Mouse (Mus musculus) CD4-positive helper T cell, adult 2 months (primary cell): ENCODE results near the gene H2-Q7.
A peak's percentile ranks its signal among the peaks of the same experiment; 100 is the strongest.
"Not testable (repeated sequence)": the region's sequence is repeated elsewhere in the genome, so short reads cannot be mapped to it uniquely, and the experiment has no call there.

ENCODE experiments used
- DNase-seq: peaks from one replicate; pipeline ENCODE4 v3.0.0-alpha.2; 2012; ENCODE audit warnings: low read depth, missing footprints, low spot score

H2-Q7 gene

DNA sequence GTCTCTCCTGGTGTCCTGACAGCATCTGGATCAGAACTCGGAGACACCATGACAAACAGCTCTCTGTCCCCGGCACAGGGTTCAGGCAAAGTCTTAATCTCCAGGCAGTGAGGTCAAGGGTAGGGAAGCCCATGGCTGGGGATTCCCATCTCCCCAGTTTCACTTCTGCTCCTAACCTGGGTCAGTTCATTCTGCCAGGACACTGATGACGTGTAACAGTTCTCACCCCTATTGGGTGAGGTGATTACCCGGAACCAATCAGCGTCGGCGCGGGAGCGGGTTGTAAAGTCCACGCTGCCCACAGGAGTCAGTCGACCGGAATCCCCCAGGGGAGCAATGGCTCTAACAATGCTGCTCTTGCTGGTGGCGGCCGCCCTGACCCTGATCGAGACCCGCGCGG is at the start of gene H2-Q7:
Gene H2-Q7 (plus strand): TSS at position 271 of the 400 bp plus-strand sequence.
- peak; percentile 94 for DNase-seq

DNA sequence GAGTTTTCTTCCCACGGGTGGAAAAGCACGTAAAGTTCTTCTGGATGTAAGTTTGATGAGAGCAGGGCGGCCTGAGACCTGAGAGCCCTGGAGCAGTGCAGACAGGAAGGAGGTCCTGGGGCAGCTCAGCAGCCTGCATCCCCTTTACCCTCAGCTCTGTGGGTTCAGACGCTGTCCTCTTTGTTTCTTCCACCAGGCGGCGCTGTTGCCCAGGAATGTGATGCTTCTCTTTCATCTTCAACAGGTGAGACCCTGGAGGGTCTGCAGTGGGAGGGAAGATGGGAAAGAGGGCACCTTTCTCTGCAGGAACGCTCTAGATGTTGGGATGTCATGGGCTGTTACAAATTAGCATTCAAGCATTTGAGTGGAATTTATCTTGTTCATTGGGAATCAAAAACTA is 49.2 kb upstream of the H2-Q7 start:
- DNase-seq: peak; percentile 67

GRCm38 (mm10) chr17:35392671-35393070 is 46.3 kb upstream of the H2-Q7 start:
- not testable (repeated sequence) for DNase-seq

GRCm38 (mm10) chr17:35393864-35394800 is 44.8 kb upstream of the H2-Q7 start:
- DNase-seq: peak; percentile 27

DNA sequence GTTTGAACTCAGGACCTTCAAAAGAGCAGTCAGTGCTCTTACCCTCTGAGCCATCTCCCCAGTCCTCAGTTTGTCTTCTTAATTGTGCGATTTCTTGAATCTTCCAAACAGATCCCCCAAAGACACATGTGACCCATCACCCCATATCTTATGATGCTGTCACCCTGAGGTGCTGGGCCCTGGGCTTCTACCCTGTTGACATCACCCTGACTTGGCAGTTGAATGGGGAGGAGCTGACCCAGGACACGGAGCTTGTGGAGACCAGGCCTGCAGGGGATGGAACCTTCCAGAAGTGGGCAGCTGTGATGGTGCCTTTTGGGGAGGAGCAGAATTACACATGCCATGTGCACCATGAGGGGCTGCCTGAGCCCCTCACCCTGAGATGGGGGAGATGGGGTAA is 42.0 kb upstream of the H2-Q7 start:
- peak; percentile 10 for DNase-seq

GRCm38 (mm10) chr17:35413057-35413456 is 25.9 kb upstream of the H2-Q7 start:
- not testable (repeated sequence) for DNase-seq

GRCm38 (mm10) chr17:35415273-35416129 is 23.5 kb upstream of the H2-Q7 start:
- DNase-seq: not testable (repeated sequence)

DNA sequence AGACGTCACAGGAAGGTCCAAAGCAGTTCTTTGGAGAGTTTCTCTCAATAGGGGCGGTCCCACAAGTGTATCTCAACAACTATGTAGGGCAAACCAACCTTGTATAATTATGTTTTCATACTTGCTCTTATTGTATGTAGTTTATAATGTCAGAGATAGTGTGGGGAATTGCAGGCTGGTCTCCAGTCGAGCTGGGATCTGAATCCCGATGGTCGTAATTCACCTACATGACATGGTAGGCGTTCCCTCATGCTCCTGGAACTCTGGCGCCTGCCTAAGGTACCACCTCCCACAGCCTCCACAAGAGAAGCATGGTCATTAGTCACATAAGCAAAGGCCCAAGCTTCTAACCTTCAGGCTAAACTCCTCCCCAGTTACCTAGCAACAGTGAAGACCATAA is 20.2 kb upstream of the H2-Q7 start:
- no peak for DNase-seq

DNA sequence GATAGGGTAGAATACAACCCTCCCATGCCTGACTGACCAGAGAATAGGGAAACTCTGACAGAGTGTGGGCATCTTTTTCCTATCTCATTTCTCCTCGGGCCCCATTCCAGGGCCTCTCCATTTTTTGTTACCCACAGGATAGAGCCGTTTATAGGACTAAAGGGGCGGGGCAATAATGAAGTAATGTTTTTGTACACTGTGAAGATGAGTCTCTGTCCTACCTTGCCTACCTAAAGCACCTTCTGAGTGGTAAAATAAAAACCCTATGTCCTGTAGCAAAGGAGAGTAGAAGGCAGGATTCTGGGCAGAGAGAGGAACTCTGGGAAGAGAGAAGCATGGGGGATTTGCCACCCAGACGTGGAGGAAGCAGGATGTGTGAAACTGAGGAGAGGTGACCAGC is 19.4 kb upstream of the H2-Q7 start:
- DNase-seq: not testable (repeated sequence)

- peak; percentile 77 for DNase-seq
Observed at GRCm38 (mm10) chr17:35420206-35420810, 18.6 kb upstream of the H2-Q7 start.

GRCm38 (mm10) chr17:35421331-35421730 is 17.6 kb upstream of the H2-Q7 start:
- not testable (repeated sequence) for DNase-seq

DNA sequence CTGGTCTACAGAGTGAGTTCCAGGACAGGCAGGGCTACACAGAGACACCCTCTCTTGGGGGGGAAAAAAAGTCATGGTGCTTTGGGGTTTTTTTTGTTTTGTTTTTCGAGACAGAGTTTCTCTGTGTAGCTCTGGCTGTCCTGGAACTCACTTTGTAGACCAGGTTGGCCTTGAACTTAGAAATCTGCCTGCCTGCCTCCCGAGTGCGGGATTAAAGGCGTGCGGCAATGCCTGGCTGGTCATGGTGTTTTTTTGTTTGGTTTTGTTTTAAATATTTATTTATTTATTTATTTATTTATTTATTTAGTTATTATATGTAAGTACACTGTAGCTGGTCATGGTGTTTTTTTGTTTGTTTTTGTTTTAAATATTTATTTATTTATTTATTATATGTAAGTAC is 16.6 kb upstream of the H2-Q7 start:
- DNase-seq: not testable (repeated sequence)

DNA sequence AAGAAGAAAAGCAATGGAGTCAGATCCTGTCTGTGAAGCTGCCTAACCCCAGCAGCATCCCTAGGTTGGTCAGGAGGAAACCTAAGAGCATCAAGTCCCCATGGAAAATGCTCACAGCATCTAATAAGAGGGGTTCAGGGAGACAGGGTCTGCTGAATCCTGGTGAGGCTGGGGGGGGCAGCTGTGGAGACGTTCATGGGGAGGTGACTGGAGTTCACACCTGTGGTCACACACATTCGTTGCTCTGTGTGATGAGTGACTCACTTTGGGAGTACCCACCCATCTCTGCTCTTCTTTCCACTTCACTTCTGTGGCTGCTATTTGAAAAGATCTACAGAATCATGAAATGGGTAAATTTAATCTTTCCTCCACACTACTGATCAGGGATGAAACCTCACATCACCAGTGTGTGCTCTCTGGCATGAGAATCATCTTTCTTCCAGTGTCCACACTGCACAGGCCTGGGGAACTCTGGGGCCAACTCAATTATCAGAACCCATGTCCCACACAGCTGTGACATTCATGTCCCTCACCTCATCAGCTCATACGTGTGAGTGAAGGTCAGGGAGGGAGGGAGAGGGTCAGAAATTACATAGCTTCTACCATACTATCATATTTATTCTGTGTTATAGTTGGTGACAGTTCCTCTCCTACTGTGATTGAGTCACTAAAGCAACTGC is 15.7 kb upstream of the H2-Q7 start:
- DNase-seq: peak; percentile 63

DNA sequence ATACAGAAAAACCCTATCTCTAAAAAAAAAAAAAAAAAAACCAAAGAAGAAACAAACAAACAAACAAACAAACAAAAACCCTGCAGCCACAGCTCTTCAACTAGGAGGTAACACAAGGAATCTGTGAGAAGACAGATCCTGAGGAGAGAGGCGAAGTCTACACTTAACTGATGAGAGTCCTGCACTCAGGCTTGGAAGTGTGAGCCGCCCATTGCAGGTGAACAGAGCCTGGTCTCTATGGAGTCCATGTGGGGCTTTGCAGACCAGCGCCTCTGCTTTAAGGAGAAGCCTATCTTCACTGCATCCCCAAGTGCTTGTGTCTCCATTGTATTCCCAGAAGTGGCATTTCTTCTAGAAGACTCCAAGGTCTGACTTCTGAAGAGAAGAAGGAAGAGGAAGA is 14.8 kb upstream of the H2-Q7 start:
- peak; percentile 43 for DNase-seq

DNA sequence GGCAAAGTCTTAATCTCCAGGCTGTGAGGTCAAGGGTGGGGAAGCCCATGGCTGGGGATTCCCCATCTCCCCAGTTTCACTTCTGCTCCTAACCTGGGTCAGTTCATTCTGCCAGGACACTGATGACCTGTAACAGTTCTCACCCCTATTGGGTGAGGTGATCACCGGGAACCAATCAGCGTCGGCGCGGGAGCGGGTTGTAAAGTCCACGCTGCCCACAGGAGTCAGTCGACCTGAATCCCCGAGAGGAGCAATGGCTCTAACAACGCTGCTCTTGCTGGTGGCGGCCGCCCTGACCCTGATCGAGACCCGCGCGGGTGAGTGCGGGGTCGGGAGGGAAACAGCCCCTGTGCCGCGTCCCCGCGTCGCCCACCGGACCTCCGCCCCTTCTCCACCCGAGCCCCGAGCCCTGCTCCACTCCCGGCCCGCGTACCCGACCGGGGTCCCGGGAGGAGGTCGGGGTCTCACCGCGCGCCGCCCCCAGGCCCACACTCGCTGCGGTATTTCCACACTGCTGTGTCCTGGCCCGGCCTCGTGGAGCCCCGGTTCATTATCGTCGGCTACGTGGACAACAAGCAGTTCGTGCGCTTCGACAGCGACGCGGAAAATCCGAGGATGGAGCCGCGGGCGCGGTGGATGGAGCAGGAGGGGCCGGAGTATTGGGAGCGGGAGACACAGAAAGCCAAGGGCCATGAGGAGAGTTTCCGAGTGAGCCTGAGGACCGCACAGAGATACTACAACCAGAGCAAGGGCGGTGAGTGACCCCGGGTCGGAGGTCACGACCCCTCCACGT is 14.1 kb upstream of the H2-Q7 start, which contains the start of gene H2-Q6:
Gene H2-Q6 (plus strand): TSS at position 227 of the 793 bp plus-strand sequence.
- peak; percentile 93 for DNase-seq

DNA sequence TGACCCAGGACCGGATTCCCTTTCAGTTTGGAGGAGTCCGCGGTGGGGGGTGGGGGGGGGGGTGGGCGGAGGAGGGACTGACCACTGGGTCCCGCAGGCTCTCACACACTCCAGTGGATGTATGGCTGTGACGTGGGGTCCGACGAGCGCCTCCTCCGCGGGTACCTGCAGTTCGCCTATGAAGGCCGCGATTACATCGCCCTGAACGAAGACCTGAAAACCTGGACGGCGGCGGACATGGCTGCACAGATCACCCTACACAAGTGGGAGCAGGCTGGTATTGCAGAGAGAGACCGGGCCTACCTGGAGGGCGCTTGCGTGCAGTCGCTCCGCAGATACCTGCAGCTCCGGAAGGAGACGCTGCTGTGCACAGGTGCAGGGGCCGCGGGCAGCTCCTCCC is 13.5 kb upstream of the H2-Q7 start:
- peak; percentile 77 for DNase-seq

GRCm38 (mm10) chr17:35428883-35429282 is 10.1 kb upstream of the H2-Q7 start:
- not testable (repeated sequence) for DNase-seq

DNA sequence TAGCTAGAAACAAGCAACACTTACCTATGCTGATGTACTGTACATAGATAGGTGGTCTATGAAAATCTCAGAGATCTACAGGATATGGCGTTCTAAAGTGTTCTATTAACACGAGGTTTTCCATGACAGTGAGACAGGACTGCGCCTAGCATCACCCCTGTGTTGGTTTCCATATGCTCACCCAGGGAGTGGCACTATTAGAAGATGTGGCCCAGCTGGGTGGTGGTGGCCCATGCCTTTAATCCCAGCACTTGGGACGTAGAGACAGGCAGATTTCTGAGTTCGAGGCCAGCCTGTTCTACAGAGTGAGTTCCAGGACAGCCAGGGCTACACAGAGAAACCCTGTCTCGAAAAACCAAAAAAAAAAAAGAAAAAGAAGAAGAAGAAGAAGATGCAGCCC is 8.3 kb upstream of the H2-Q7 start:
- DNase-seq: not testable (repeated sequence)

GRCm38 (mm10) chr17:35432167-35432566 is 6.8 kb upstream of the H2-Q7 start:
- DNase-seq: not testable (repeated sequence)

- peak; percentile 79 for DNase-seq
Observed at GRCm38 (mm10) chr17:35434836-35435235, 4.1 kb upstream of the H2-Q7 start.
